Mouse (Mus musculus) lung, adult 2 months (tissue): ENCODE data around the gene Gramd4. TPM values are rescaled to one million over a fixed set of nuclear protein-coding genes. Genes with fewer than 3 reads are reported as not detected.

Experiments
- DNase-seq: peaks from one replicate; pipeline ENCODE4 v3.0.0; 2022
- H3K4me1 ChIP-seq: fragments of 200-500 bp; 2 replicates; pipeline ENCODE4 v1.6.1; 2011; ENCODE audit warnings: low read length; ENCODE audit not compliant: control insufficient read depth, insufficient read depth
- H3K4me3 ChIP-seq: fragments of 200-500 bp; replicated peaks from 2 replicates; pipeline ENCODE3; 2011; ENCODE audit warnings: low read depth, mild to moderate bottlenecking, control low read depth, low read length; ENCODE audit errors: extremely low read depth
- CTCF ChIP-seq: fragments of 200-500 bp; IDR thresholded peaks from 2 replicates; pipeline ENCODE4 v1.5.1; 2011; ENCODE audit warnings: mild to moderate bottlenecking, low read length, control low read depth; ENCODE audit not compliant: insufficient read depth
- POLR2A ChIP-seq: fragments of 200-500 bp; IDR thresholded peaks from 2 replicates; pipeline ENCODE4 v1.6.1; 2011; ENCODE audit warnings: low read depth, mild to moderate bottlenecking, control low read depth, low read length, borderline replicate concordance; ENCODE audit errors: extremely low read depth
- WGBS: fragments of 180-500 bp; shearing (Covaris S2); methylation state at CpG from one replicate; pipeline ENCODE4 v1.1.7; 2018; 5-methylcytosine and 5-hydroxymethylcytosine counted together
- polyA plus RNA-seq: library from polyadenylated mRNA; depleted of rRNA; stranded (reverse); fragments of >200 nt; gene quantifications from 2 replicates; pipeline ENCODE4 v1.2.3, GENCODE M21; 2012

Gramd4 gene
- polyA plus RNA-seq, 1 experiment = 24.4 TPM

DNA sequence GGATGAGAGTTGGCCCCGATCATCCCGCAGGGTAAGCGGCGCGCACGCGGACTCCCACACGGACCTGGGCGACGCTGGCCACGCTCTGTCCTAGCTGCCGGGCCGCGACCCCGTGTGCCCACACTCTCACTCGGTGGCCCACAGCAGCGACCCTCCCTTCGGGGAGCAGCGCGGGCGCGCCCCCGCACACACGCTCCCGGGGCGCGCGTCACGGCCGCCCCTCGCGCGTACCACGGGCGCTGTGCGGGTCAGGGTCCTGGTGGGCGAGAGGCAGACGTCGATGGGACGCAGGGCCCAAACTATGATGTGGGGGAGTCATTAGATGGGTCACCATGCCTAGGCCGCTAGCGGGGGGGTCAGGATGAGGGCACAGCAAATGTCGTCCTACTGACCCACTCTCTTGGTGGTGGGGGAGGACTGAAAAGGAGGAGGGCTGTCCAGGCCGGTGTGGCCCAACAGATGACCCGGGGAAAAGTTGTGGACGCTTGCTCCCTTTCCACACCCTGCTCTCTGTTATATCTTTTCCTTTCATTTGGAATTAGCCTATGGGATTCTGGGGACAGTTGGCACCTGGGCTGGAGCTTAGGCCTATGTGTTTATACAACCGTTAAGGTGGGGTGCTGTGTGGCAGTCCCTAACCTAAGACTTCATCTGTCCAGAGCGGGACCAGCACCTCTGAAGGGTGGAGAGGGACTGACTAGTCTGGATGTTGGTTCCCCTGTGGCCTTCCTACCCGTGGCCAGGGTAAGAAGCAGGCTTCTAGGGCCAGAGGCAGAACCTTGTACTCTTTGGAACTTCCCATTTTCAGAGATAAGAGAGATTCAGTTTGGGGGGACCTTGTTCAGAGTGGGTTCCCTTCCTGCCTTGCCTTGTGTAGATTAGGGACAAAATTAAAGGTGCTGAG, 1.7 kb downstream of the Gramd4 start:
- peak; percentile 41 for DNase-seq
- H3K4me3 ChIP-seq = peak overlapping the region; percentile 88
- TF ChIP-seq POLR2A (no peak), CTCF (no peak)
- 2% methylated on average over 49 of the region's 49 CpGs for WGBS
- H3K4me1 ChIP-seq = peaks cover 3% of the 10 kb centered on the region; the same call in 1 of the 2 replicates

DNA sequence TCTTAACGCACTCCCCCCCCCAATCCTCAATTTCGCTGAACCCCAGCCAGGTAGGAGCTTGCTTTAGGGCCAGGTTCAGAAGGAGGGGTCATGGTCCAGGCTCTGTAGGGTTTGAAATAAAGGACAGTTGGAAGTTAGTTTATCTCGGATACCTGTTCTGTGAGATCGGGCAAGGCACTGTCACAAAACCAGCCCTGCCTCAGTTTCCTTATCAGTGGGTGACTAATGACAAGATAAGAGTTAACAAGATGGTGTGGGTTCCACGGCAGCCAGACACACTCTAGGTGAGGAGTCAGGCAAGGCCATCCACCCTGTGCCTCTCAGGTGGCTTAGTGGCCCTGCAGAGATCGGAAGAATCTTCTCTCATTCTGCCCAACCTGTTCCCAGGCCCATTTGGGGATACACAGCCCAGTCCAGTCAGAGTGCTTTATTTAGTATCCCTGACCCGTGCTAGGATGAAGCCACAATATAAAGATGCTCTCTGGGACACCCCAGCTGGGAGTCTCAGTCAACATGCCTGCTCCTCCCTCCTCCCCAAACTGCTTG, 2.4 kb downstream of the Gramd4 start:
- WGBS = 73% methylated on average over 7 of the region's 7 CpGs
- peaks cover 3% of the 10 kb centered on the region; the same call in 1 of the 2 replicates for H3K4me1 ChIP-seq
- no peak for DNase-seq
- no peak overlapping the region for H3K4me3 ChIP-seq
- no peak for TF ChIP-seq CTCF
- no peak for TF ChIP-seq POLR2A

DNA sequence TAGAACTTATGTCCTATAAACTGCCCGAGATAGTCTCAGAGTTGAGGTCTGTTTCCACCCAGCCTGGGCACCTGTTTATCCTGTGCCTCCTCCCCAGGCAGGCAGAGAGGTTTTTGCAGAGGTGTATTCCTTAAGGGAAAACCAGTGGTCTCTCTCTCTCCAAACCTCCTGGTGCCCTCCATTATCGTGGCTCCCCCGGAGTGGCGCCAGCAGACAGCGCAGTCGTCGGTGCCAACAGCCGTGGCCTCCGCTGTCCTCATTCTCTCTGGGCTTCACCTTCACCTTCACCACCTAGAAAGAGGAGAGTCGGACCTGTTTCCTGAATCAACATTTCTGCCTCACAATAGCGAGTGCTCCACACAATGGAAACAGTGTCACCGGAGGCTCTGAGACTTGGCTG, 3.1 kb downstream of the Gramd4 start:
- TF ChIP-seq POLR2A = no peak
- no peak for TF ChIP-seq CTCF
- H3K4me3 ChIP-seq = no peak overlapping the region
- WGBS = 64% methylated on average over 12 of the region's 12 CpGs
- peaks cover 3% of the 10 kb centered on the region; the same call in 1 of the 2 replicates for H3K4me1 ChIP-seq
- no peak for DNase-seq

- WGBS = 87% methylated on average over 7 of the region's 7 CpGs
- H3K4me1 ChIP-seq = peaks cover 3% of the 10 kb centered on the region; the same call in 1 of the 2 replicates
- DNase-seq = no peak
- no peak for TF ChIP-seq POLR2A
- TF ChIP-seq CTCF = no peak
- H3K4me3 ChIP-seq = no peak overlapping the region
These were observed 3.7 kb downstream of the Gramd4 start for GRCm38 (mm10) chr15:86061221-86061620.

DNA sequence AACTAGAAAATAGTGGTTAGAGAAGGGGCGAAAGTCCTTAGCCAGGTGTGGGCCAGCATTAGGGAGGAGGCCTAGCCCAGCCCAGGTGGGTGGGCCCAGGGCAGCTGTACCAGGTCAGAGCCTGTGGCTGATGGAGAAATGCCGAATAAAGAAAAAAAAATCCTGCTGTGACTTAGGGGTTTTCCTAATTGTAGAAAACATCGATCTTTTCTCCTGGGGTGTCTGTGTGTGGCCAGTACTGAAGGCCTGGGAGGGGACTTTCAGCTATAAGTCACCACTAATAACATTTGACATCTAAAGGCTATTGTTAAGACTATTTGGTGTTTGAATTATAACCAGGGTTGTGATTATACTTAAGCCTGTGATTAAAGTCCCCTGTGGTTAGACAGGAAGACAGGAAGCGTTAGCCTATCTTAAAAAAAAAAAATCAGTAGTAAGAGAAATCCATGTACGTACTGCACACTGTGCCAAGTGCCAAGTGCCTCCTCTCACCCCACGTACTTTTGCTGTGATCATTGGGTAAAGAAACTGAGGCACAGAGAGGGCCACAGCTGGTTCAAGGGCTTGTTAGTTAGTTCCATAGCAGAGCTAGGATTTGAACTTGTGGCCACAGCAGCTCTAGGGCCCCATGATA, 4.5 kb downstream of the Gramd4 start:
- Histone ChIP-seq H3K4me3 (no peak overlapping the region), H3K4me1 (peaks cover 8% of the 10 kb centered on the region)
- DNase-seq = no peak
- TF ChIP-seq CTCF = no peak
- TF ChIP-seq POLR2A = no peak
- 62% methylated on average over 6 of the region's 6 CpGs for WGBS

- Histone ChIP-seq H3K4me3 (no peak overlapping the region), H3K4me1 (peaks cover 11% of the 10 kb centered on the region)
- TF ChIP-seq CTCF (no peak), POLR2A (no peak)
- DNase-seq = no peak
- 80% methylated on average over 8 of the region's 8 CpGs for WGBS
These were observed 6.8 kb downstream of the Gramd4 start for GRCm38 (mm10) chr15:86064191-86064849.

DNA sequence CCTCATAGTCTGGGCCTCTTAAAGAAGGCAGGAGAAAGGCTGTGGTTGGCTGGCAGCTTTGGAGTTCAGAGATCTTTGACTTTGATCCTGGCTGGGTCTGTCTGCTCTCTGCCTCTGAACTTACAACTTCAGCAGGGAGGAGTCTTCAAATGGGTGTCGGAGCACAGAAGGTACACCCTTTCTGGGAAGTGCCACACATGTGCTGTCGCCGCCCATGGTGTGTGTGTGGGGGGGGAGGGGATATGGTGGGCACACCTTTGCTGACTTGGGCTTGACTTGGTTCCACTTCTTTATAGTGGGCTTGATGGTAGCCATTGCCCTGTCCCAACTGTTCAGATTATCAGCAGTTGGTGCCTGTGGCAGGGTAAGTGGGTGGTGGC, 7.3 kb downstream of the Gramd4 start:
- TF ChIP-seq CTCF (no peak), POLR2A (no peak)
- WGBS = 79% methylated on average over 3 of the region's 3 CpGs
- Histone ChIP-seq H3K4me1 (peaks cover 11% of the 10 kb centered on the region), H3K4me3 (no peak overlapping the region)
- DNase-seq = no peak

DNA sequence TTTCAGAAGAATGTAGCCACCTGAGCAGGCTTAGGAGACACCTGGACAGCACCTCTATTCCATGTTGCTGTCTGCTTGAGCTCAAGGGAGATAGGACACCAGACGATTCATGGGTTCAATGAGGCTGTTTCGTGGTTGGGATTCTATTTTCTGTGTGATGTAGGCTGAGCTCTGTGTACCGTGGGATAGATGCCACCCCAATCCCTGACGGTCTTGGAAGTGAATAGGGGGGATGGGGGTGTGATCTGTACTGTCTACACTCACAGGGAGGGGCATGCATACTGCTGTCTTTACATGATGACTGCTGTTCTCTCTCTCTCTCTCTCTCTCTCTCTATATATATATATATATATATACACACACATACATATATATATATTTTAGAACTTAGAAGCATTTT, 7.9 kb downstream of the Gramd4 start:
- 91% methylated on average over 4 of the region's 4 CpGs for WGBS
- no peak for DNase-seq

More for the DNA sequence above, 7.9 kb downstream of the Gramd4 start:
- TF ChIP-seq POLR2A = no peak
- no peak for TF ChIP-seq CTCF
- Histone ChIP-seq H3K4me1 (peaks cover 11% of the 10 kb centered on the region), H3K4me3 (no peak overlapping the region)
